Mouse (Mus musculus) heart, embryonic 14.5 days (tissue): ENCODE measurements around the gene Bsdc1. TPM values are rescaled to one million over a fixed set of nuclear protein-coding genes. Genes with fewer than 3 reads are reported as not detected.

Source experiments
- ATAC-seq: fragments of 200-750 bp; cut with Nextera tagmentation; 2 replicates; pipeline ENCODE4 v1.8.0; 2017; ENCODE audit warnings: low read depth, moderate TSS enrichment; ENCODE audit not compliant: insufficient number of reproducible peaks, insufficient read depth, low FRiP score
- H3K27ac ChIP-seq, 2 experiments: fragments of 200-500 bp in 1 of 2; fragments of 300-500 bp in 1 of 2; sonication (generic) in 1 of 2; replicated peaks in 1 of 2; 2 replicates each; pipeline ENCODE4 v1.5.1; 2012 to 2014; ENCODE audit warnings: low read depth in 2 of 2, low read length in 2 of 2, control low read depth in 1 of 2, mild to moderate bottlenecking in 1 of 2, mixed read lengths in 1 of 2; ENCODE audit not compliant: control insufficient read depth in 1 of 2, insufficient read depth in 1 of 2
- H3K27me3 ChIP-seq: fragments of 300-500 bp; sonication (generic); 2 replicates; pipeline ENCODE4 v1.6.1; 2014; ENCODE audit warnings: mild to moderate bottlenecking, low read length, control low read depth; ENCODE audit not compliant: control insufficient read depth, insufficient read depth
- H3K36me3 ChIP-seq: fragments of 300-500 bp; sonication (generic); 2 replicates; pipeline ENCODE4 v1.6.1; 2014; ENCODE audit warnings: mild to moderate bottlenecking, control low read depth, low read length, mixed read lengths; ENCODE audit not compliant: control insufficient read depth, insufficient read depth
- H3K4me1 ChIP-seq, 2 experiments: fragments of 200-500 bp in 1 of 2; fragments of 300-500 bp in 1 of 2; sonication (generic) in 1 of 2; 2 replicates each; pipeline ENCODE4 v1.6.1; 2012 to 2014; ENCODE audit warnings: low read length in 2 of 2, control low read depth in 1 of 2, mixed read lengths in 1 of 2; ENCODE audit not compliant: control insufficient read depth in 2 of 2, insufficient read depth in 2 of 2
- H3K4me2 ChIP-seq: fragments of 300-500 bp; sonication (generic); 2 replicates; pipeline ENCODE4 v1.6.1; 2014; ENCODE audit warnings: mild to moderate bottlenecking, low read length
- H3K4me3 ChIP-seq, 2 experiments: fragments of 200-500 bp in 1 of 2; fragments of 300-500 bp in 1 of 2; sonication (generic) in 1 of 2; 2 replicates each; pipeline ENCODE4 v1.5.1; 2012 to 2014; ENCODE audit warnings: low read length in 2 of 2, mild to moderate bottlenecking in 2 of 2, control low read depth in 1 of 2, low read depth in 1 of 2, moderate library complexity in 1 of 2; ENCODE audit not compliant: control insufficient read depth in 1 of 2, insufficient read depth in 1 of 2
- H3K9ac ChIP-seq: fragments of 300-500 bp; sonication (generic); 2 replicates; pipeline ENCODE4 v1.6.1; 2014; ENCODE audit warnings: mild to moderate bottlenecking, low read length
- H3K9me3 ChIP-seq: fragments of 300-500 bp; sonication (generic); 2 replicates; pipeline ENCODE4 v1.6.1; 2016; ENCODE audit warnings: low read length, control low read depth; ENCODE audit not compliant: control insufficient read depth
- WGBS: fragments of 180-500 bp; shearing (Covaris S2); extraction: QIAGEN DNeasy Blood & Tissue Kit; methylation state at CpG from one replicate; pipeline ENCODE4 v1.1.7; 2014; 5-methylcytosine and 5-hydroxymethylcytosine counted together
- polyA plus RNA-seq: library from polyadenylated mRNA; unstranded; fragments of >200 nt; fragmentation: Nextera tagmentation; extraction: Ambion mirVana; gene quantifications from 2 replicates; pipeline ENCODE4 v1.2.1, GENCODE M21; 2014

Gene Bsdc1
- polyA plus RNA-seq, 1 experiment from 2014 or later, result 25.5 TPM

DNA sequence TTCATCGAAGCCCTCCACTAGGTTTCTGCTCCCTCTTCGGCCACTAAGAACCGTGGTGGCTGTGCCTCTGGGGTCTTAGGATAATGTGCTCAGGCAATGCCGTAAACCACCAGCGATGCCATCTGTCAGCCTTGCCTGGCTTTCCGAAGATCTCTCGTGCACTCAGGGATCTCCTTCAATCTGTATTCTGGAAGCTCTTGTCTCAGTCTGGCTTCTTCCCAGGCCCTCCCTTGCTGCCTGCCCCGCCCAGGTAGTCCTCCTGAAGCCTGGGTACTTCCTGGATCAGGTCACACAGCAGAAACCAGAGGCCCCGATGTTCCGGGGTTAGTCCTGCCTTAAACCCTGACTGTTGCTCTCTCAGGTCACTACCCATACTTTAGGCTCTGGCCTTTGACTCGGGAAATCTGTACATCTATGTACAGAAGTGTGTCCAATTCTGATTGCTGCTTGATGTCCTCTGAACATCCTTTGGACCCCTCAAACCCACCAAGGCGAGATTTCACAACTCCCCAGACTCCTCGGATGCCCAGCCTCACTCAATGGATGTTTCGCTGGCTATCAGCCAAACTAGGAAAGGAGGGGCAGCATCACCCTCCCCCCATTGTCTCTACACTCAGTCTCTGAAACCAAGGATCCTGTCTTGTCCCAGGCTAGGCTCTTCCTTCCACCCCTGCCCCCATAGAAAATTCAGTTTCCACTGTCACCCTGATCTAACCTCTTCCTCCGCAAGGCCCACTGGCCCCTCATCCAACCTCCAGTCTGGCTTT lies 47.6 kb downstream of the Bsdc1 start:
- H3K9me3 ChIP-seq, result no peaks in the 10 kb centered on the region
- ATAC-seq, result no peak
- H3K4me2 ChIP-seq, result no peak overlapping the region
- H3K4me3 ChIP-seq, result no peak overlapping the region
- no peak overlapping the region for H3K9ac ChIP-seq
- no peaks in the 10 kb centered on the region for H3K36me3 ChIP-seq
- no peaks in the 10 kb centered on the region for H3K27me3 ChIP-seq
- peak overlapping the region in 1 of 2 experiments; percentile 50; a peak in 2 of 4 replicates for H3K27ac ChIP-seq
- WGBS, result 59% methylated on average over 15 of the region's 15 CpGs
- peaks cover 29% of the 10 kb centered on the region in 2 experiments for H3K4me1 ChIP-seq

DNA sequence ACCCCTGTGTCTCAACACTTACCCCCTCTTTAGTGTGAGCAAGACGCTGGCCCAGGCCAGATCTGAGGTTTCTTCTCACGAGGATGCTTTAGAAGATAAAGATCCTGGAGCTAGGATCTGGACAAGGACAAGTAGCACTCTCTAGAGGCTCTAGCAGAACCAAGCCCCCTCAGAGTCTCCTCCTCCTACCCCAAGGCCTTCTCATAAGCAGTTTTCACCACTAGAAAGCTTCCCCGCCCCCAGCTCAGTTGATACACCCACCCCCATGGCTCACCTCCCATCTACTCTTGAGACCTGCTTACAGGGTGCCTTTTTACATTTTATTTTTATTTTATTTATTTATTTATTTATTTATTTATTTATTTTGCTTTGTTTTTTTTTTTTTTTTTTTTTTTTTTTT lies 48.3 kb downstream of the Bsdc1 start:
- ATAC-seq, result no peak
- peaks cover 24 to 25% of the 10 kb centered on the region in 2 experiments for H3K4me1 ChIP-seq
- H3K27me3 ChIP-seq, result no peaks in the 10 kb centered on the region
- no peak overlapping the region for H3K4me2 ChIP-seq
- H3K9ac ChIP-seq, result no peak overlapping the region
- no peaks in the 10 kb centered on the region for H3K36me3 ChIP-seq
- 63% methylated on average over 3 of the region's 3 CpGs for WGBS
- no peaks in the 10 kb centered on the region for H3K9me3 ChIP-seq
- no peak overlapping the region for H3K4me3 ChIP-seq
- no peak overlapping the region for H3K27ac ChIP-seq

DNA sequence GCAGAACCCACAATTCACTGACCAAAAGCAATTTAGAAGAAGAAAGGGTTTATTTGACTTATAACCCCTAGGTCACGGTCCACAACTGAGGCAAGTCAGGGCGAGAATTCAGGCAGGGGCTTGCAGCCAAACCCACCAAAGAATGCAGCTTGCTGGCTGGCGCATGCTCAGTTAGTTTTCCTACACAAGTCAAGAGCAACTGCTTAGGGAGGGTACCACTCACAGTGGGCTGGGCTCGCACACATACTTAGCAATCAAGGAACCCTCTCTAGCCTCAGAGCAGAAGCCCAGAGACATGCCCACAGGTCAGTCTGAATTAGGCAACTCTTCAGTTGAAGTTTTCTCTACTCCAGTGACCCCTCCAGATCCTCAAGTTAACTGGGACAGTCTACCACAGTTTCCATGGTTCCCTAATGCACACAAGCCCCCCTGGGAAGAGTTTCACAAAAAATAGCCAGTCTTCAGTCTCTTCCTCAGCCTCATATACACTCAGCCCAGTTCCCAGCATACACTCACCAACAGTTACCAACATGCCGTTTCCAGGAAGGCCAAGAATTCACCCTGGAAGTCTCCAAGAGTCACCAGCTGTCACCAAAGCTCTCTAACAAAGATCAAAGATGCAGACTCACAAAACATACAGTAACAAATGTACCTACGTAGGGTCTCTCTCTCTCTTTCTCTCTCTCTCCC lies 49.5 kb downstream of the Bsdc1 start:
- WGBS, result 64% methylated on average over 6 of the region's 6 CpGs
- Histone ChIP-seq H3K4me2 (no peak overlapping the region), H3K4me3 (no peak overlapping the region), H3K27ac (peak overlapping the region in 1 of 2 experiments; percentile 12; a peak in 1 of 4 replicates), H3K36me3 (peaks cover 11% of the 10 kb centered on the region), H3K9me3 (no peaks in the 10 kb centered on the region), H3K4me1 (peaks cover 24 to 27% of the 10 kb centered on the region in 2 experiments), H3K9ac (no peak overlapping the region), H3K27me3 (no peaks in the 10 kb centered on the region)
- ATAC-seq, result no peak

GRCm38 (mm10) chr4:129511413-129512096 lies 50.2 kb downstream of the Bsdc1 start:
- 0 out of 2 replicates have a peak overlapping the region, but pooled peaks have one; percentile 11 for H3K9ac ChIP-seq

GRCm38 (mm10) chr4:129513086-129513767 lies 51.8 kb downstream of the Bsdc1 start, which contains the start of gene Marcksl1:
TSS of gene Marcksl1 (plus strand) at chr4:129513581.
- Histone ChIP-seq H3K9me3 (no peaks in the 10 kb centered on the region), H3K4me2 (peak within 1 kb of the TSS; percentile 73), H3K36me3 (peaks cover 33% of the 10 kb centered on the region), H3K27me3 (no peaks in the 10 kb centered on the region), H3K4me1 (peaks cover 22% of the 10 kb centered on the region in 2 experiments), H3K27ac (peak within 1 kb of the TSS; percentile 37 to 82; a peak in 3 of 4 replicates), H3K9ac (peak within 1 kb of the TSS; percentile 99), H3K4me3 (peak within 1 kb of the TSS; percentile 67 to 72)
- ATAC-seq, result peak; percentile 84
- WGBS, result 6% methylated on average over 46 of the region's 47 CpGs

More at GRCm38 (mm10) chr4:129511413-129512096, 50.2 kb downstream of the Bsdc1 start:
- H3K27me3 ChIP-seq, result no peaks in the 10 kb centered on the region
- H3K4me3 ChIP-seq, result no peak overlapping the region
- H3K4me1 ChIP-seq, result peaks cover 25 to 27% of the 10 kb centered on the region in 2 experiments
- H3K27ac ChIP-seq, result peak overlapping the region in 1 of 2 experiments; percentile 12; a peak in 1 of 4 replicates
- 59% methylated on average over 6 of the region's 6 CpGs for WGBS
- ATAC-seq, result no peak
- H3K9me3 ChIP-seq, result no peaks in the 10 kb centered on the region
- H3K4me2 ChIP-seq, result no peak overlapping the region
- peaks cover 16% of the 10 kb centered on the region for H3K36me3 ChIP-seq

- Histone ChIP-seq H3K9ac (peak overlapping the region; percentile 99), H3K4me1 (peaks cover 15% of the 10 kb centered on the region in 2 experiments), H3K9me3 (no peaks in the 10 kb centered on the region), H3K36me3 (peaks cover 39% of the 10 kb centered on the region), H3K27me3 (no peaks in the 10 kb centered on the region), H3K4me2 (peak overlapping the region; percentile 73), H3K27ac (peak overlapping the region; percentile 37 to 82; a peak in 3 of 4 replicates), H3K4me3 (peak overlapping the region; percentile 67 to 72)
- under 1% methylated on average over 40 of the region's 57 CpGs for WGBS
- ATAC-seq, result peak; percentile 23; the same call in 1 of the 2 replicates
These were observed 52.5 kb downstream of the Bsdc1 start for GRCm38 (mm10) chr4:129513891-129514290.
